Mouse (Mus musculus): ENCODE data around the gene Zfp978.
"Not testable (repeated sequence)": the region's sequence is repeated elsewhere in the genome, so short reads cannot be mapped to it uniquely, and the experiment has no call there.

The Zfp978 gene

DNA sequence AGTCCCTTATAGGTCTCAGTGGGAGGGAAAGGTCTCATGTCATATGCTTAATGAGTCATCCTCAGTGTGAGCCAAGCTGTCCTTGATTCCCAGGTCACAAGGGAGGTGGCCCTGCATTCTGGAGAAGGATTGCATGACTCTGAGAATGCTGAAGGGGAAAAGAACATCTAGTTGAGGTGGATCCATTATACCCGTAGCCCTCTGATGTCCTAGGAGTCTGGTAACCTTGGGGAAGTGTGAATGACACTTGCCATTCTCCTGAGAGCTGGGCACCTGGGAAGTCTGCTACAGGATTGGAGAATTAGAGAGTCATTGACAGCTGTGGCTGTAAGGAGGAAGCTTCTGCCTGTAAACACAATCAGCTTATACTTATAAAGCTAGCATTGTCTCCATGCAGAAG, 55.3 kb downstream of the Zfp978 start:
- CTCF ChIA-PET, result not testable (repeated sequence)

DNA sequence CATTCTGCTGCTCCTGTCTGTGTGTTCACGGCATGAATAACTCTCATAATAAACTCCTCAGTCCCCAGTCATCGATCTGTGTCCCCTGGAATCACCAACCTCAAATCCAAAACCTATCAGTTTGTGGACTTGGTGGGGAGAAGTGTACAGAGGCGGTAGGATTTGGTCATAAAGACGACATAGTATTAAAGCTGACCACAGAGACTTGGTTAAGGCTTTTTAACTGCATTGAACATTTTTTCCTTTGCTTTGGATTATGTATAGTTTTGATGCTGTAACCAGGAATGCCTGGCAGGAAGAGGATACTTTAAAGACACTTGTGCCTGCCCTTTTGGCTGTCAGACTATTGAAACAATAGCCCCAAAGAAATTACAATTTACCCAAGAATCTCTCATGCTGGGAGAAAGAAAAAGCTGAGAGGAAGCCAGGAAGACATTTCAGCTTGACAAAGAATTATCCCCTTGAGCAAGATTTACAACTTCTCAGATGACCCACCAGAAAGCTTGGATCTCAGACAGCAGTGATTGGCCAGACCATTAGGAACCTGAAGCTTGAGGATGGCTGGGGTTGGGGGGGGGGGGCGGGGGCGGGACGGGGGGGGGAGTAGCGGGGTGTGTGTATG, 56.2 kb downstream of the Zfp978 start:
- CTCF ChIA-PET, result no interaction called here

- CTCF ChIA-PET, result no interaction called here
These were observed 56.8 kb downstream of the Zfp978 start for GRCm38 (mm10) chr4:147417921-147418320.

DNA sequence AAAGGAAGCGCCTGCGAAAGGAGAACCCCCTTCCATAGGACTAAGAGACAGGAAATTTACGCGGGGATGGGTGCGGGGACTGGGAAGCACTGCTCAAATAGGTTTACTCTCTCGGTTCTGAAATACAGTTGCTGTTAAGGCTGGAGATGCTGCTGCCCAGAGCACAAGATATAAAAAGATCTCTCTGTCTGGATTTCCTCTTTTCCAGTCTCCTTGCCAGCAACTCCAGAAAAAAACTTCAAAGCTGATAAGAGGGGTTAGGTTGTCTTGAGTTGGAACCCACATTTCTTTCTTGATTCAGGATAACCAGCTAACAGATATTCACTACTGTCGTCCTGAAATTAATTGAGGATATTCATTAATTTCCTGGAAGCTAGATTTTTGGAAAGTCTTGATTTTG, 57.2 kb downstream of the Zfp978 start:
- CTCF ChIA-PET, result not testable (repeated sequence)

DNA sequence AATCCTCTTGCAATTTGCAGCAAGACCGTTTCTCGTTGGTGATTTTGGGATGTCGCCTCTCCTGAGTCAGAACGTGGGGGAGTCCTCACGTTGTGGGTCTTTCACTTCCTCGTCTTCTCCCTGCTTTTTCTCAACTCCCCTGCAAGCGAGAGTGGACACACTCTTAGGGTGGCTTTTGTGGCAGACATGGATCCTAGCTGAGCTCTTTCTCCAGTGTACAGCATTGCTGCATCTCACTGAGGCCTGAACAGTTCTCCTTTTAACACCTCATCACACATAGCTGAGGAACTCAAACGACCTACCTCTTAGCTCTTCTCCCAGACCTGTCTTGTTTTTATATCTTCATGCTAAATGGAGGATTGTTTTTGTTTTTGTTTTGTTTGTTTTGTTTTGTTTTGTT, 58.1 kb downstream of the Zfp978 start:
- CTCF ChIA-PET, result not testable (repeated sequence)

GRCm38 (mm10) chr4:147419756-147420590, 58.9 kb downstream of the Zfp978 start:
- CTCF ChIA-PET, result not testable (repeated sequence)

GRCm38 (mm10) chr4:147420794-147421193, 59.7 kb downstream of the Zfp978 start:
- CTCF ChIA-PET, result no interaction called here

GRCm38 (mm10) chr4:147421316-147421715, 60.2 kb downstream of the Zfp978 start:
- CTCF ChIA-PET, result not testable (repeated sequence)

GRCm38 (mm10) chr4:147423140-147423539, 62.0 kb downstream of the Zfp978 start:
- CTCF ChIA-PET, result no interaction called here

GRCm38 (mm10) chr4:147423641-147424298, 62.7 kb downstream of the Zfp978 start:
- CTCF ChIA-PET, result no interaction called here

- CTCF ChIA-PET, result not testable (repeated sequence)
These were observed 63.3 kb downstream of the Zfp978 start for GRCm38 (mm10) chr4:147424404-147424803.

DNA sequence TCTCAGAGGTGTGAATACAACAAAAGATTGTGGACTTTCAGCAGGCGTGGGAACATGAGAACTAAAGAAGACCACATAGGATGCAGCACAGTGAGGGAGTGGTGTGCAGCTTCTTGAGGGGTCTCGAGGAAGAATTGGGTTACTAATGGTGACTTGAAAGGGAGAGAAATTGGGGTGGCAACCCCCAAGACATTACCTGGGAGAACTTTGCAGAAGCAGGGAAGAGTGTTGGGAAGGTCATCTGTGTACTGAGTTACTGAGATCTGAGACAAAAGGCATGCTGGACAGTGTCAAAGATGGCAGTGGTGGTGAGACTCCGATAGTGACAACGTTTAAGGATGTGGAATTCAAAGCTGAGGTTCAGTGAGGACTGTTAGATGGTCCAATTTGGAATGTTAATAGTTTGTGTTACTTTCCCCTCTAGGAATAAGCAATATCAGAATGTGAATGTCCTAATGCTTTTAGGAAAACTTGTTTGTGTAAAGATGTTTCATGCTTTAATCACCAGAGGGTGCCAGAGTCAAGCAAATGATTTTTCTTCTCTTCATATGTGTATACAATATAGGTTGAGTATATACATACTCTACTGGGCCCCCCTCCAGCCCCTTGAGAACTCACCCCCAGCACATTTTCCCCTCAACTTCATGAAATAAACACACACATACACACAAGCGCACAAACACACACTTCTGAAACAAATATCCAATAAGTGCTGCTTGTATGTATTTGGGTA, 64.7 kb downstream of the Zfp978 start:
- CTCF ChIA-PET, result not testable (repeated sequence)

GRCm38 (mm10) chr4:147430651-147431050, 69.5 kb downstream of the Zfp978 start:
- CTCF ChIA-PET, result no interaction called here

GRCm38 (mm10) chr4:147431696-147432442, 70.8 kb downstream of the Zfp978 start:
- CTCF ChIA-PET, result not testable (repeated sequence)

DNA sequence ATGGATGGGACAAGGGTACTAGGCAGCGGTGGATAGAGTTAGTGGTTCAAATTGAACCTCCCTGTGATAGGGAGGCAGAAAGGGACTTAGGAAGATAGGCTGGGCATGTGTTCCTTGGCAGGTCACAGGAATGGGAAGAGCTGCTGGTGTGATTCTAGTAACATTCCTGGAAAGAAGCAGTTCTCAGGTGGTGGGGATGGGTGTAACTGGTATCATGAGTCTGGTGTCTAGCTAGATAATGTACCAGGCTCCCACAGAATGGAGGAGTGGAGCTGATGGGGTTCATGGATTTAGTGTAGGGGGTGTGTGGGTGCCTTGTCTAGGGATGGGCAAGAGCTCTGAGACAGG, 71.3 kb downstream of the Zfp978 start:
- CTCF ChIA-PET, result no interaction called here

DNA sequence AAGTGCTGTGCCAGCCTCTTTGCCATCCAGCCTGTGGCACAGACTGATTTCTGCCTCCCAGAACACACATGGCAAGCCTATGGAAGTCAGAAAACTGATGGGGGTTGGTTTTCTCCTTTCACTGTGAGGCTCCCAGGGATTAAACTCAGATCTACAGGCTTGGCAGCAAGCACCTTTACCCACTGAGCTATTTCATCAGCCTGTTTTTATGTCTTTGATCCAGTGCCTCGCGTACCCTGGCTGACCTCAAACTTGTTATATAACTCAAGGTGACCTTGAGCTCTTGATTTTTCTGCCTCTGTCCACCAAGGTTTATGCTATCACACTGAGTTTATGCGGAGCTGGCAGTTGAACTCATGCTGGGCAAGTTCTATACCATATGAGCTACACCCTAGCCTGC, 71.9 kb downstream of the Zfp978 start:
- CTCF ChIA-PET, result no interaction called here

- CTCF ChIA-PET, result no interaction called here
These were observed 72.8 kb downstream of the Zfp978 start for GRCm38 (mm10) chr4:147433874-147434273.
